ENCODE assay signal across 15 mouse cellular contexts in the genomic region with DNA sequence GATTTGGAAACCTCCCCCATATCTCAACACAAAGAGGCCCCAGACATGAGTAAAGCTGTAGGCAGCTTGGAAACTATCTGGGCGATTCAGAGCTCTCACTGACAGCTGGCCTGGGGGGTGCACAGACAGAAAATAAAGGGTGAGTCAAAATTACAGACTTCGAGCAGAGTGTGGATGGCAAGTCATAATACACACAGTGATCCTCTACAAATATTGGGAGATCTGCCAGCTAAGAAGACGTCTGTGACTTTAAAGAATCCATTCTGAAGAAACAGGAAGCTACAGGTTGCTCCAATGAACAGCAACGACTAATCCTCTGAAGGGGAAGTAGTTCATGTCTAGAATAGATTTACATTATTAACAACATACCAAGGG. TPM values are rescaled to one million over a fixed set of nuclear protein-coding genes. Genes with fewer than 3 reads are reported as not detected.
DNase-seq lines count a peak whose midpoint lies in the region; ATAC-seq and TF ChIP-seq lines count a peak whose summit lies in the region.
"Had no signal": no experiment of that assay in that cellular context is flagged by ENCODE, and none has a peak within 500 bp of the region (broad histone marks: within the 10 kb centered on the region; RNA-seq: fewer than 3 reads in every experiment).

No protein-coding gene starts in this region.

- intact Hi-C loops in left cerebral cortex, adult 2 months (cut with DNase I), result no loop called here

- DNase-seq in heart, postnatal 0 days (ENCODE audit: low spot score), result peak; percentile 19
- DNase-seq in heart, adult 18-20 months, result no peak
- DNase-seq in stomach, postnatal 0 days (ENCODE audit: low spot score), result no peak
- no peak for DNase-seq in left cerebral cortex, adult 2 months (ENCODE audit: extremely low spot score in 1 of 2, low spot score in 2 of 2)
- DNase-seq in embryo, embryonic 10.5 days (ENCODE audit: low spot score), result no peak
- DNase-seq: cerebellum, postnatal 36 days; gastrocnemius, postnatal 25 days had no signal

- no peak overlapping the region for H3K9ac ChIP-seq in heart, postnatal 0 days (replicated peaks; ENCODE audit: low read depth, low read length)
- H3K9ac ChIP-seq in stomach, embryonic 16.5 days (ENCODE audit: low read length), result no peak overlapping the region
- H3K9ac ChIP-seq in stomach, postnatal 0 days (ENCODE audit: low read length), result no peak overlapping the region
- H3K9ac ChIP-seq: forebrain, embryonic 12.5 days; intestine, embryonic 15.5 days; liver, embryonic 14.5 days had no signal

- no peak for TF ChIP-seq EP300 in heart, postnatal 0 days (IDR thresholded peaks at IDR 0.05; ENCODE audit: low read depth)
- no peak for TF ChIP-seq EP300 in stomach, postnatal 0 days (optimal IDR thresholded peaks at IDR 0.05)

- no peaks in the 10 kb centered on the region for H3K36me3 ChIP-seq in heart, postnatal 0 days (replicated peaks; ENCODE audit: control insufficient read depth, insufficient read depth, low read length)
- H3K36me3 ChIP-seq in stomach, embryonic 16.5 days (ENCODE audit: control insufficient read depth, insufficient read depth, low read length), result no peaks in the 10 kb centered on the region
- no peaks in the 10 kb centered on the region for H3K36me3 ChIP-seq in stomach, postnatal 0 days (ENCODE audit: control insufficient read depth, insufficient read depth, low read length)
- H3K36me3 ChIP-seq: forebrain, embryonic 12.5 days; intestine, embryonic 15.5 days had no signal

- no peak overlapping the region for H3K4me3 ChIP-seq in heart, postnatal 0 days (ENCODE audit: low read depth, low read length)
- H3K4me3 ChIP-seq in stomach, embryonic 16.5 days (replicated peaks; ENCODE audit: low read length), result no peak overlapping the region
- H3K4me3 ChIP-seq in stomach, postnatal 0 days (ENCODE audit: low read depth, low read length), result no peak overlapping the region
- no peak overlapping the region for H3K4me3 ChIP-seq in left cerebral cortex, adult 2 months
- H3K4me3 ChIP-seq: forebrain, embryonic 12.5 days; intestine, embryonic 15.5 days had no signal

- WGBS in heart, postnatal 0 days, result 27% methylated on average over 4 of the region's 4 CpGs
- 25% methylated on average over 4 of the region's 4 CpGs for WGBS in stomach, embryonic 16.5 days
- 19% methylated on average over 4 of the region's 4 CpGs for WGBS in stomach, postnatal 0 days

- H3K27ac ChIP-seq in heart, postnatal 0 days (ENCODE audit: low read depth), result peak overlapping the region; percentile 57
- H3K27ac ChIP-seq in stomach, embryonic 16.5 days (ENCODE audit: low read length), result peak overlapping the region; percentile 12
- no peak overlapping the region for H3K27ac ChIP-seq in stomach, postnatal 0 days (replicated peaks)
- H3K27ac ChIP-seq in left cerebral cortex, adult 2 months, result no peak overlapping the region
- H3K27ac ChIP-seq: forebrain, embryonic 12.5 days; intestine, embryonic 15.5 days; liver, embryonic 14.5 days had no signal

- H3K9me3 ChIP-seq in heart, postnatal 0 days (replicated peaks; ENCODE audit: control insufficient read depth, low read length), result peaks cover 4% of the 10 kb centered on the region; the same call in 1 of the 2 replicates
- no peaks in the 10 kb centered on the region for H3K9me3 ChIP-seq in stomach, embryonic 16.5 days (replicated peaks; ENCODE audit: control insufficient read depth, low read length)
- no peaks in the 10 kb centered on the region for H3K9me3 ChIP-seq in stomach, postnatal 0 days (ENCODE audit: control insufficient read depth, low read length)

- H3K27me3 ChIP-seq in heart, postnatal 0 days (ENCODE audit: control insufficient read depth, insufficient read depth, low read length), result no peaks in the 10 kb centered on the region
- H3K27me3 ChIP-seq in stomach, embryonic 16.5 days (ENCODE audit: control insufficient read depth, insufficient read depth, low read length), result no peaks in the 10 kb centered on the region
- no peaks in the 10 kb centered on the region for H3K27me3 ChIP-seq in stomach, postnatal 0 days (ENCODE audit: control insufficient read depth, insufficient read depth, low read length)
- H3K27me3 ChIP-seq: forebrain, embryonic 12.5 days; intestine, embryonic 15.5 days had no signal

- no peak for ATAC-seq in heart, postnatal 0 days (ENCODE audit: insufficient read depth, low read depth)
- no peak for ATAC-seq in stomach, embryonic 16.5 days (ENCODE audit: insufficient read depth, low FRiP score)
- no peak for ATAC-seq in stomach, postnatal 0 days (ENCODE audit: low FRiP score, low TSS enrichment)
- peak; percentile 81 for ATAC-seq in granulocyte monocyte progenitor cell, adult 5-6 weeks (replicated peaks; ENCODE audit: poor library complexity, severe bottlenecking)
- ATAC-seq: activated CD4-positive, CD25-positive, alpha-beta regulatory T cell, adult 4 months had no signal

- H3K4me2 ChIP-seq in heart, postnatal 0 days (ENCODE audit: low read depth, low read length), result no peak overlapping the region
- H3K4me2 ChIP-seq in stomach, embryonic 16.5 days (ENCODE audit: low read depth, low read length), result no peak overlapping the region
- H3K4me2 ChIP-seq in stomach, postnatal 0 days (replicated peaks; ENCODE audit: low read depth), result no peak overlapping the region
- H3K4me2 ChIP-seq: forebrain, embryonic 12.5 days; intestine, embryonic 15.5 days had no signal

- peaks cover 18% of the 10 kb centered on the region; the same call in 1 of the 2 replicates for H3K4me1 ChIP-seq in heart, postnatal 0 days (ENCODE audit: control insufficient read depth, insufficient read depth)
- peaks cover 7% of the 10 kb centered on the region; the same call in 1 of the 2 replicates for H3K4me1 ChIP-seq in stomach, embryonic 16.5 days (ENCODE audit: control insufficient read depth, insufficient read depth, low read length)
- H3K4me1 ChIP-seq in stomach, postnatal 0 days (replicated peaks; ENCODE audit: control insufficient read depth, insufficient read depth), result no peaks in the 10 kb centered on the region
- H3K4me1 ChIP-seq: forebrain, embryonic 12.5 days had no signal

- no peak for TF ChIP-seq CTCF in heart, postnatal 0 days (IDR thresholded peaks at IDR 0.05; ENCODE audit: low read depth)
- no peak for TF ChIP-seq CTCF in stomach, postnatal 0 days (IDR thresholded peaks at IDR 0.05; ENCODE audit: low read depth)
- TF ChIP-seq CTCF in left cerebral cortex, adult 2 months (IDR thresholded peaks at IDR 0.05), result no peak

RNA-seq across cellular contexts. Expression of a gene that starts 10.3 kb away (rescaled TPM):
- 0.08 TPM in 1 of 2 replicates, not detected in the other for total RNA-seq in heart, postnatal 0 days (2014; rRNA removed; ENCODE audit: low replicate concordance)
- 0.11 and 0.14 TPM in 2 replicates for polyA plus RNA-seq in heart, postnatal 0 days (2015; fragmentation: Nextera tagmentation; extraction: Ambion mirVana)
- total RNA-seq in heart, adult 18-20 months (2021), result under 1 TPM in 1 of 2 experiments, not detected in 1; 0.10 TPM
- polyA plus RNA-seq in stomach, embryonic 16.5 days (2015; fragmentation: Nextera tagmentation; extraction: Ambion mirVana), result 0.05 TPM in 1 of 2 replicates, not detected in the other
- 14.9 and 15.4 TPM in 2 replicates for polyA plus RNA-seq in stomach, postnatal 0 days (2015; fragmentation: Nextera tagmentation; extraction: Ambion mirVana)
- not detected in 2 replicates for total RNA-seq in granulocyte monocyte progenitor cell, adult 5-6 weeks (2014; fragmentation: Nextera tagmentation)
- not detected in 2 replicates for total RNA-seq in granulocyte monocyte progenitor cell, adult 5-6 weeks (2017)
- 1 to 10 TPM; 1.0 to 3.7 TPM for total RNA-seq in left cerebral cortex, adult 2 months (2021)
- total RNA-seq: gastrocnemius, postnatal 25 days had no signal
- polyA plus RNA-seq: forebrain, embryonic 12.5 days; intestine, embryonic 15.5 days; liver, embryonic 14.5 days had no signal

RNA-seq across cellular contexts. Expression of a gene that starts 13.5 kb away (rescaled TPM):
- not detected in 2 replicates for total RNA-seq in heart, postnatal 0 days (2014; rRNA removed; ENCODE audit: low replicate concordance)
- not detected in 2 replicates for polyA plus RNA-seq in heart, postnatal 0 days (2015; fragmentation: Nextera tagmentation; extraction: Ambion mirVana)
- not detected for total RNA-seq in heart, adult 18-20 months (2021)
- polyA plus RNA-seq in stomach, embryonic 16.5 days (2015; fragmentation: Nextera tagmentation; extraction: Ambion mirVana), result 0.49 and 0.62 TPM in 2 replicates
- 0.32 and 0.67 TPM in 2 replicates for polyA plus RNA-seq in stomach, postnatal 0 days (2015; fragmentation: Nextera tagmentation; extraction: Ambion mirVana)
- total RNA-seq in granulocyte monocyte progenitor cell, adult 5-6 weeks (2014; fragmentation: Nextera tagmentation), result 0.17 TPM in 1 of 2 replicates, not detected in the other
- total RNA-seq in granulocyte monocyte progenitor cell, adult 5-6 weeks (2017), result not detected in 2 replicates
- total RNA-seq in left cerebral cortex, adult 2 months (2021), result not detected
- total RNA-seq: gastrocnemius, postnatal 25 days; left cerebral cortex, adult 18-20 months had no signal
- polyA plus RNA-seq: activated CD4-positive, CD25-positive, alpha-beta regulatory T cell, adult 4 months; forebrain, embryonic 12.5 days had no signal

RNA-seq across cellular contexts. Expression of a gene that starts 41.0 kb away (rescaled TPM):
- total RNA-seq in heart, postnatal 0 days (2014; rRNA removed; ENCODE audit: low replicate concordance), result not detected in 2 replicates
- not detected in 2 replicates for polyA plus RNA-seq in heart, postnatal 0 days (2015; fragmentation: Nextera tagmentation; extraction: Ambion mirVana)
- under 1 TPM in 1 of 2 experiments, not detected in 1; 0.10 TPM for total RNA-seq in heart, adult 18-20 months (2021)
- not detected in 2 replicates for polyA plus RNA-seq in stomach, embryonic 16.5 days (2015; fragmentation: Nextera tagmentation; extraction: Ambion mirVana)
- 2.5 TPM in 2 replicates for polyA plus RNA-seq in stomach, postnatal 0 days (2015; fragmentation: Nextera tagmentation; extraction: Ambion mirVana)
- total RNA-seq in granulocyte monocyte progenitor cell, adult 5-6 weeks (2014; fragmentation: Nextera tagmentation), result not detected in 2 replicates
- 0.13 TPM in 1 of 2 replicates, not detected in the other for total RNA-seq in granulocyte monocyte progenitor cell, adult 5-6 weeks (2017)
- not detected for total RNA-seq in left cerebral cortex, adult 2 months (2021)
- total RNA-seq: gastrocnemius, postnatal 25 days had no signal
- polyA plus RNA-seq: activated CD4-positive, CD25-positive, alpha-beta regulatory T cell, adult 4 months; forebrain, embryonic 12.5 days; intestine, embryonic 15.5 days; small intestine, adult 2 months had no signal

RNA-seq across cellular contexts. Expression of a gene that starts 44.5 kb away (rescaled TPM):
- 8.4 and 10.9 TPM in 2 replicates for total RNA-seq in heart, postnatal 0 days (2014; rRNA removed; ENCODE audit: low replicate concordance)
- polyA plus RNA-seq in heart, postnatal 0 days (2015; fragmentation: Nextera tagmentation; extraction: Ambion mirVana), result 0.14 and 0.34 TPM in 2 replicates
- 1 to 10 TPM in 1 of 2 experiments, under 1 TPM in 1; 0.30 to 1.4 TPM for total RNA-seq in heart, adult 18-20 months (2021)
- polyA plus RNA-seq in stomach, embryonic 16.5 days (2015; fragmentation: Nextera tagmentation; extraction: Ambion mirVana), result 12.6 and 17.0 TPM in 2 replicates
- 5.0 and 5.7 TPM in 2 replicates for polyA plus RNA-seq in stomach, postnatal 0 days (2015; fragmentation: Nextera tagmentation; extraction: Ambion mirVana)
- not detected in 2 replicates for total RNA-seq in granulocyte monocyte progenitor cell, adult 5-6 weeks (2014; fragmentation: Nextera tagmentation)
- total RNA-seq in granulocyte monocyte progenitor cell, adult 5-6 weeks (2017), result not detected in 2 replicates
- not detected for total RNA-seq in left cerebral cortex, adult 2 months (2021)
- total RNA-seq: left cerebral cortex, adult 18-20 months had no signal
- polyA plus RNA-seq: activated CD4-positive, CD25-positive, alpha-beta regulatory T cell, adult 4 months; forebrain, embryonic 12.5 days had no signal

Comparison
In these comparisons a context has a peak if more than half of its experiments do, and no peak if none do; other contexts are left out.
1. H3K27ac ChIP-seq: peak in heart, postnatal 0 days (single experiment) and stomach, embryonic 16.5 days (single experiment); none in stomach, postnatal 0 days (single experiment) and left cerebral cortex, adult 2 months (single experiment).